Mouse (Mus musculus) CD4-positive naive resting alpha-beta T cell, adult 57 days (primary cell): Measurements from ENCODE around the gene Elob. TPM values are rescaled to one million over a fixed set of nuclear protein-coding genes. Genes with fewer than 3 reads are reported as not detected.

Experiments
- total RNA-seq: library from RNA; stranded (reverse); gene quantifications from one replicate; pipeline ENCODE4 v1.2.4, GENCODE M21; 2023

Elob gene
- 199 TPM for total RNA-seq

GRCm38 (mm10) chr17:23829064-23829619 is at the start of gene Elob:
TSS of gene Elob (minus strand) at chr17:23829136.

GRCm38 (mm10) chr17:23867756-23868155 is 38.8 kb upstream of the Elob start, which contains the start of gene Prss21:
TSS of gene Prss21 (plus strand) at chr17:23868056.

GRCm38 (mm10) chr17:23843812-23844273 is 14.9 kb upstream of the Elob start, which contains the start of the genes Prss32 and Prss41:
TSS of gene Prss32 (plus strand) at chr17:23843855.
TSS of gene Prss41 (minus strand) at chr17:23844172.

GRCm38 (mm10) chr17:23836006-23836575 is 7.2 kb upstream of the Elob start, which contains the start of gene Prss33:
TSS of gene Prss33 (minus strand) at chr17:23836056.

GRCm38 (mm10) chr17:23790269-23791078 is 38.5 kb downstream of the Elob start, which contains the start of gene Srrm2:
TSS of gene Srrm2 (plus strand) at chr17:23790532.

GRCm38 (mm10) chr17:23785561-23786471 is 43.1 kb downstream of the Elob start, which contains the start of gene Flywch2:
TSS of gene Flywch2 (minus strand) at chr17:23786081.

Other genes starting within 250 kb of the Elob start
- not detected for gene Zfp13, start 229.6 kb downstream of the Elob start, total RNA-seq
- gene Zscan10, start 228.3 kb downstream of the Elob start, total RNA-seq = 0.86 TPM
- 0.41 TPM for gene Mmp25, start 183.9 kb downstream of the Elob start, total RNA-seq
- not detected for gene Bicdl2, start 168.6 kb downstream of the Elob start, total RNA-seq
- 39.5 TPM for gene Hcfc1r1, start 155.5 kb downstream of the Elob start, total RNA-seq
- 22.4 TPM for gene Thoc6, start 155.3 kb downstream of the Elob start, total RNA-seq
- gene Tnfrsf12a, start 151.7 kb downstream of the Elob start, total RNA-seq = 61.0 TPM
- gene Cldn6, start 149.9 kb downstream of the Elob start, total RNA-seq = not detected
- not detected for gene Cldn9, start 145.1 kb downstream of the Elob start, total RNA-seq
- not detected for gene 1520401A03Rik, start 106.4 kb downstream of the Elob start, total RNA-seq
- 36.2 TPM for gene Pkmyt1, start 102.8 kb downstream of the Elob start, total RNA-seq
- 2.6 TPM for gene Paqr4, start 88.3 kb downstream of the Elob start, total RNA-seq
- 0.89 TPM for gene Kremen2, start 83.3 kb downstream of the Elob start, total RNA-seq
- gene Flywch1, start 57.5 kb downstream of the Elob start, total RNA-seq = 27.5 TPM
- not detected for gene Flywch2, start 43.1 kb downstream of the Elob start, total RNA-seq
- gene Srrm2, start 38.6 kb downstream of the Elob start, total RNA-seq = 1,442 TPM
- gene Prss33, start 6.9 kb upstream of the Elob start, total RNA-seq = not detected
- gene Prss32, start 14.7 kb upstream of the Elob start, total RNA-seq = not detected
- gene Prss41, start 15.0 kb upstream of the Elob start, total RNA-seq = 1.4 TPM
- not detected for gene Prss21, start 38.9 kb upstream of the Elob start, total RNA-seq
- not detected for gene Dcpp1, start 51.7 kb upstream of the Elob start, total RNA-seq
- not detected for gene Dcpp2, start 51.7 kb upstream of the Elob start, total RNA-seq
- gene Dcpp3, start 88.3 kb upstream of the Elob start, total RNA-seq = not detected
- gene Sbp, start 112.5 kb upstream of the Elob start, total RNA-seq = not detected
- gene Sbpl, start 126.1 kb upstream of the Elob start, total RNA-seq = not detected
- not detected for gene Prss30, start 151.4 kb upstream of the Elob start, total RNA-seq
- gene Prss22, start 169.0 kb upstream of the Elob start, total RNA-seq = not detected
- not detected for gene Prss27, start 209.0 kb upstream of the Elob start, total RNA-seq
- gene Kctd5, start 244.3 kb upstream of the Elob start, total RNA-seq = 32.5 TPM